Mouse (Mus musculus): ENCODE results near the gene Fgf14.
"Not testable (repeated sequence)": the region's sequence is repeated elsewhere in the genome, so short reads cannot be mapped to it uniquely, and the experiment has no call there.

The Fgf14 gene

GRCm38 (mm10) chr14:124676506-124677177 is at the start of gene Fgf14:
Gene Fgf14, minus strand, starts transcription at chr14:124677127.
- DNase-seq (ENCODE audit: extremely low read depth, insufficient read length, low spot score), result no peak

GRCm38 (mm10) chr14:124677379-124677778 is 452 bp upstream of the Fgf14 start:
- no peak for DNase-seq (ENCODE audit: extremely low read depth, insufficient read length, low spot score)

GRCm38 (mm10) chr14:124675654-124676505 is 1.0 kb downstream of the Fgf14 start:
- no peak for DNase-seq (ENCODE audit: extremely low read depth, insufficient read length, low spot score)

- DNase-seq (ENCODE audit: extremely low read depth, insufficient read length, low spot score), result no peak
Measured at GRCm38 (mm10) chr14:124675142-124675653, 1.7 kb downstream of the Fgf14 start.

- DNase-seq (ENCODE audit: extremely low read depth, insufficient read length, low spot score), result no peak
Measured at GRCm38 (mm10) chr14:124674536-124675141, 2.3 kb downstream of the Fgf14 start.

- no peak for DNase-seq (ENCODE audit: extremely low read depth, insufficient read length, low spot score)
Measured at GRCm38 (mm10) chr14:124669739-124670138, 7.2 kb downstream of the Fgf14 start.

GRCm38 (mm10) chr14:124642822-124643221 is 34.1 kb downstream of the Fgf14 start:
- DNase-seq (ENCODE audit: extremely low read depth, insufficient read length, low spot score), result no peak

GRCm38 (mm10) chr14:124634881-124635280 is 42.0 kb downstream of the Fgf14 start:
- no peak for DNase-seq (ENCODE audit: extremely low read depth, insufficient read length, low spot score)

GRCm38 (mm10) chr14:124613473-124613872 is 63.5 kb downstream of the Fgf14 start:
- DNase-seq (ENCODE audit: extremely low read depth, insufficient read length, low spot score), result no peak

- no peak for DNase-seq (ENCODE audit: extremely low read depth, insufficient read length, low spot score)
Measured at GRCm38 (mm10) chr14:124606036-124606711, 70.8 kb downstream of the Fgf14 start.

GRCm38 (mm10) chr14:124605031-124605743 is 71.7 kb downstream of the Fgf14 start:
- no peak for DNase-seq (ENCODE audit: extremely low read depth, insufficient read length, low spot score)

- DNase-seq (ENCODE audit: extremely low read depth, insufficient read length, low spot score), result no peak
Measured at GRCm38 (mm10) chr14:124576571-124576970, 100.4 kb downstream of the Fgf14 start.

- DNase-seq (ENCODE audit: extremely low read depth, insufficient read length, low spot score), result no peak
Measured at GRCm38 (mm10) chr14:124575130-124575885, 101.6 kb downstream of the Fgf14 start.

- no peak for DNase-seq (ENCODE audit: extremely low read depth, insufficient read length, low spot score)
Measured at GRCm38 (mm10) chr14:124566445-124566844, 110.5 kb downstream of the Fgf14 start.

- no peak for DNase-seq (ENCODE audit: extremely low read depth, insufficient read length, low spot score)
Measured at GRCm38 (mm10) chr14:124561544-124561943, 115.4 kb downstream of the Fgf14 start.

GRCm38 (mm10) chr14:124536106-124536505 is 140.8 kb downstream of the Fgf14 start:
- no peak for DNase-seq (ENCODE audit: extremely low read depth, insufficient read length, low spot score)

GRCm38 (mm10) chr14:124535376-124535775 is 141.6 kb downstream of the Fgf14 start:
- DNase-seq (ENCODE audit: extremely low read depth, insufficient read length, low spot score), result not testable (repeated sequence)

GRCm38 (mm10) chr14:124532051-124532450 is 144.9 kb downstream of the Fgf14 start:
- no peak for DNase-seq (ENCODE audit: extremely low read depth, insufficient read length, low spot score)

GRCm38 (mm10) chr14:124512009-124512408 is 164.9 kb downstream of the Fgf14 start:
- DNase-seq (ENCODE audit: extremely low read depth, insufficient read length, low spot score), result no peak
